Mouse (Mus musculus): ENCODE measurements around the gene Clec4a1.

Gene Clec4a1

DNA sequence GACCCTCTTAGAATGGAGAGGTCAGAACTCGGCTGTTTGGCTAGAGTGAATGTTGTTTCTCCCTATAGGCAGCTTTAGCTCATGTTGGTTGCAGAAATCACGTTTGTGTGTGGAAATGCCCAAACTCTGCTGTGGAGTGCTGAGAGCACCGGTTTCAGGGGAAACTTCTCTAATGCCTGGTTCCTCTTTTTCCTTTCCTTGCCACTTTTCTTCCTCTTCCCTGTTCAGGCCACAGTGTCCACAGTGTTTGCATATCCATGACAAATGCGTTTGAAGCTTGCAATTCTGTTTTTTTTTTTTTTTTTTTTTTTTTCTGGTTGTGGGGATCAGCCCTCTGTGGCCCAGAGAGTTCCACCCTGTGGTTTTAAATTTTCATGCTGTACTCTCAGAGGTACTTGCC, at the start of gene Clec4a1:
Gene Clec4a1, plus strand, starts transcription at position 398 of the 400 bp plus-strand sequence.
- DNase-seq: no peak

GRCm38 (mm10) chr6:122872800-122873199, 48.8 kb upstream of the Clec4a1 start:
- no peak for DNase-seq

- DNase-seq: peak; percentile 98
Observed at GRCm38 (mm10) chr6:122873871-122874719, 47.6 kb upstream of the Clec4a1 start, which contains the start of gene Necap1. Gene Necap1, plus strand, starts transcription at chr6:122874474.

- no peak for DNase-seq
Observed at GRCm38 (mm10) chr6:122874720-122875389, 46.8 kb upstream of the Clec4a1 start.

DNA sequence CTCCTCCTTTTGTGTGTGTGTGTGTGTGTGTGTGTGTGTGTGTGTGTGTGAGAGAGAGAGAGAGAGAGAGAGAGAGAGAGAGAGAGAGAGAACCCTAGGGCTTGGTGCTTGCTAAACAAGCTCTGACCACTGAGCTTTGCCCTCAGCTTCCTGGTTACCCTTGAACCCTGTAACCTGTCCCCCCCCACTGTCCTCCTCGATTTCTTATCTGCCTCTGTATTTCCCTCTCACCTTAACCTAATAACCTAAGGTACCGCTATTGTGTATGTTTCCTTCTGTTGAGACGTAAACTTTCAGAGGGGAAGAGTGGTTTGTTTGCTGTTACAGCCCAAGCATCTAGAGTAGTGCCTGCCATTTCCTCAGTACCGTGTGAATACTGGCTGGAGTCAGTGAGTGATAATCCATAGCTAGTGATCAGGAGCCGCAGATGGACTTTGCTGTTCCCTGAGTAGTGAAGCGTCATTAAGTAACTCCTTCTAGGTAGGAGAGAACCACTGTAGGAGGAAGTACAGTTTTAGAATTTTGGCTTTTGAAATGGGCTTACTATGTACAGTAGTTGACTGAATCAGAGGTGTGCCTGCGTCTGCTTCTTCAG, 42.4 kb upstream of the Clec4a1 start:
- no peak for DNase-seq

DNA sequence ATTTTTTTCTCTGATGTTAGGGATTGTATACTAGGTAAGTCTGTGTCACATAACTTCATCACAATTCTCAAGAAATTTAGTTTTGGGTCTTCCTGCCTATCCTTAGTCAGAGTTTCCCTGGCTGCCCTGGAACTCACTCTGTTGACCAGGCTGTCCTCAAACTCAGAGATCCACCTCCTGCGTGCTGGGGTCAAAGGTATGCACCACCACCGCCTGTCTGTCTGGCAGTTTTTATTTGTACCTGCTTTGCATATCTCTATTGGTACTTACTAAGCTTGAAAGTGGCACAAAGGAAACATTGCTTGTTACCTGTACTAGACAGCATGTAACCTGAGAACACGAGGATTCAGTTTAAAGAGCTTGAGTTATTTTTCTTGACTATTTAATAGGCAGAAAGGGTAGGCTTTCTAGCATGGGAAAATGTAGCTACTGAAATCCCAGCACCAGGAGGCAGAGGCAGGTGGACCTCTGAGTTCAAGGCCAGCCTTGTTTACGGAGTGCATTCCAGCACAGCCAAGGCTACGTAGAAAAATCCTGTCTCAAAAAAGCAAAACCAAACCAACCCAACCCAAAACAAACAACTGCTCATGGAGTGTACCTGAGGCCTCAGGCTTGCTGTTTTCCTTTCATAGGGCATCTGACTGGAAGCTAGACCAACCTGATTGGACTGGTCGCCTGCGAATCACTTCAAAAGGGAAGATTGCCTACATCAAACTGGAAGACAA, 41.7 kb upstream of the Clec4a1 start:
- DNase-seq: peak; percentile 37

GRCm38 (mm10) chr6:122881287-122881686, 40.4 kb upstream of the Clec4a1 start:
- no peak for DNase-seq

- DNase-seq: no peak
Observed at GRCm38 (mm10) chr6:122883603-122884002, 38.0 kb upstream of the Clec4a1 start.

DNA sequence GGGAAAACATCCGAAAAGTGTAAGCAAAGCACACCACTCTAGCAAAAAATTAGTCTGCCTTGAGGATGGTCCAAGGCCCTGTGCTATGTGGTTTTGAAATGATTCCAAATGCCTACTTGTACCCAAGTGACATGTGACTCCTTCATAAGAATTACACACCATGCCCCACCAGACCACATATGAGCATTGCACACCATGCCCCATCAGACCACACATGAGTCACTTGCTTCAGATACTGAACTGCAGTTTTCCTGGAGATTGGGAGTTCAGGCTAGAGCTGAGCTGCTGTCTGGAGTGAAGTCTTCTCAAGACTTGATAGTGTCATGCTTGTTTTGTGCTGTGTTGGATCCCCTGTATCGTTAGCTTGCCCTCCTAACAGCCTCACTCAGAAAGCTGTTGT, 32.0 kb upstream of the Clec4a1 start:
- DNase-seq: no peak

DNA sequence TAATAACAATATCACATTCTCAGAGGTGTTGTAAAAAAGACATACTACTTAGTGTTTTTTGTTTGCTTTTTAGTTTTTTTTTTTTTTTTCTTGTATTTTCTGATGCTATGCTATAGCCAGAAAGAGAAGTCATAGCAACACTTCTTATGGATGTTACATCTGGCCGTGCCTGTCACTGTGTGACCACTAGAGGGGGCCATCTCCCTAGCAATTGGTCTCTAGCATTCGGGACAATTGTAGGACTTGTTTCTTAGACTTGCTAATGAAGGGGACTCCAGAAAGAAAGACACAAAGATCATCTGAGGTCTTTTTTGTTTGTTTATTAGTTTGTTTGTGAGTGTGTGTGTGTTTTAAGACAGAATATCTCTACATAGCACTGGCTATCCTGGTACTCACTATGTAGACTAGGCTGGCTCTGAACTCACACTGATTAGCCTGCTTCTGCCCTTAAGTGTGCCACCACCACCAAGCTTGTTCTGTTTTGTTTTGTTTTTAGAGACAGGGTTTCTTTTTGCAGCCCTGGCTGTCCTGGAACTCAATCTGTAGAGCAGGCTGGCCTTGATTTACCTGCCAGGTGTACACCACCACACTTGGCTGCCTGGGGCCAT, 29.1 kb upstream of the Clec4a1 start:
- peak; percentile 50 for DNase-seq

DNA sequence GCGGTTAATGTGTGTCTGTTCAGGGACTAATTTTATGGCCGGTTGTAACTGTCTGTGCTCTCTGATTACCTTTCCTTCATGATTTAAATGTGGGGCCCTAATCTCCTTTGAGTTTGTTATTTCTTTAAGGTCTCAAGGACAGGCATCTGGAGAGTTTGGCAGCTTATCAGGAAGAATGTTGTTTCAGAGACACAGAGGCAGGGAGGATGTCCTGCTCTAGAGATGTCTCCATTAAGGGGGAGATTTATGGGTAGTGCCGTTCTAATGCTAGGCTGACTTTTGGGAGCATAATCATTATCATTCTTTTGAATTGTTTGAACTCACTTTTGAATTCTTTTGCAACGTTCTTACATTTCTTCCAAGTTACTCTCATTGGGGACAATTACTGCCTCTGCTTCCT, 1.7 kb upstream of the Clec4a1 start:
- DNase-seq: no peak

DNA sequence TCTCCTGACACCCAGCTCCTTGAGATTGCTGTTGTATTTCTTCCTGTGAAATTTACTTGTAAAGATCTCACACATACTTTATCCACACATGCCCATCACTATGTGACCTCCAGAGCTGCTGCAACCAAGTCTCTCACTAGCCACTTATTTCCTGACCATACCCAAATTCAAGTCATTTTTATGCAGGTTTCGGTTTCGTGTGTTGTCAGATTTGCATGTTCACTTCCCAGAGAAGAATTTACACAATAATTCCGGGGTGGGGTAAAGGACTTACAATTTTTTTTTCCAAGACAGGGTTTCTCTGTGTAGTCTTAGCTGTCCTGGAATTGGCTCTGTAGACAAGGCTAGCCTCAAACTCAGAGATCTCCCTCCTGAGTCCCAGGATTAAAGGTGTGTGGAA, 13.2 kb downstream of the Clec4a1 start:
- no peak for DNase-seq

DNA sequence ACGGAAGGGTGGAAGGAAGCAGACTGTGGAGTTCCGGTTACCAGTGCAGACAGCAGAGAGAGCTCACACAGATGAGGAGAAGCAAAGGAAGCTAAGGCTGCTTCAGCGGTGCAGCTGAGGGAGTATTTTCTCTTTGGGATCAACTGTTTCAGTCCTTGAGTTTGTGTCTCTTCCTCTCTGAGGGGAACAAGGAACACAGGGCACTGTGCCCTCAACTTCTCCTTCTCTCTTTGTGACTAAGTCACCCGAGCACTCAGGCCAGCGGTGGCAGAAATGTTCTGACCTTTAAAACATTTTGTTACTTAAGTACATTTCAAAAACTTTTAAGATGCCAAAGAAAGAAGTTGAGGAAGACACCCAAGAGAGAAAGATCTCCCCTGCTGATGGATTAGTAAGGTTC, 18.0 kb downstream of the Clec4a1 start:
- DNase-seq: no peak

- no peak for DNase-seq
Observed at GRCm38 (mm10) chr6:122946760-122947159, 25.1 kb downstream of the Clec4a1 start.

- no peak for DNase-seq
Observed at GRCm38 (mm10) chr6:122952401-122952800, 30.8 kb downstream of the Clec4a1 start, which contains the start of gene Clec4a3. Gene Clec4a3, plus strand, starts transcription at chr6:122952515.

DNA sequence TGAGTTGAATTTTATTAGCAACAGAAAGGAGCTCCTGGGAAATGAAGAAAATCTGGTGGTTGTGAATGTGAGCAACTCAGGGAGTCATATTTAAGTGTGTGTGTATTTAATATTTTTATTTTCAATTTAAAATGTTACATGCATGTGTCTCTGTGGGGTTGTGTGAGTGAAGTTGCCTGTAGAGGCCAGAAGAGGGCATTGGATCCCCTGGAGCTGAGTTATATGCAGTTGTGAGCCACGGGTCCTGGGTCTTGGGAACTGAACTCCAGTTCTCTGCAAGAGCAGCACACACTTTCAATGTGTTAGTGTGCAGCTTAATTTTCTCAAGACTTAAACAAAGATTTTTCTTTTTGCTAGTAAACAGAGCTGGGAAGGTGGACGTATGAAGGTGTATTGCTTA, 42.9 kb downstream of the Clec4a1 start:
- no peak for DNase-seq

DNA sequence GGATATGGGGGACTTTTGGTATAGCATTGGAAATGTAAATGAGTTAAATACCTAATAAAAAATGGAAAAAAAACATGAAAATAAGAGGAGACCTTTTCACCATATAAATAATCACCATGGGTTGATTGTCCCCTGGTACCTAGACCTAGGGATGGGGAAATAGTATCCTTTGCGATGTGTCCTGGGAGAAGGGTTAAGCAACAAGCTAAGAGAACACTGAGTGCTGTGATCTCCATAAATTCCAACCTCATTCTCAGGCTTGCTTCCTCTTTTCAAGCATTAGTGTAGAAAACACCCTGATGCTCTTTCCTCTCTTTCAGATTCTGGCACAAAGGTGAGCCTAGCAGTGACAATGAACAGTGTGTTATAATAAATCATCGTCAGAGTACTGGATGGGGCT, 47.4 kb downstream of the Clec4a1 start:
- no peak for DNase-seq
